Mouse (Mus musculus) neutrophil, adult 5-6 weeks (primary cell): ENCODE results near the gene Ccnb1ip1. TPM values are rescaled to one million over a fixed set of nuclear protein-coding genes. Genes with fewer than 3 reads are reported as not detected.
"Not testable (repeated sequence)": the region's sequence is repeated elsewhere in the genome, so short reads cannot be mapped to it uniquely, and the experiment has no call there.

Experiments used
- ATAC-seq: fragments of 151-379, 151-347 bp; 2 replicates; pipeline ENCODE4 v1.8.0; 2017; ENCODE audit warnings: mild to moderate bottlenecking, moderate TSS enrichment; ENCODE audit not compliant: insufficient number of reproducible peaks, poor library complexity, low FRiP score, severe bottlenecking; ENCODE audit errors: extremely low read depth
- total RNA-seq: library from RNA; stranded (forward); fragments of 200-1000 nt; gene quantifications from 2 replicates; pipeline ENCODE4 v1.2.3, GENCODE M21; 2017

Gene Ccnb1ip1
- total RNA-seq = not detected in 2 replicates

- peak; percentile 93 for ATAC-seq
Observed at GRCm38 (mm10) chr14:50807487-50808072, at the start of gene Ccnb1ip1, which contains the start of gene Parp2. Gene Ccnb1ip1 (minus strand): TSS chr14:50807732. Gene Parp2 (plus strand): TSS chr14:50807841.

DNA sequence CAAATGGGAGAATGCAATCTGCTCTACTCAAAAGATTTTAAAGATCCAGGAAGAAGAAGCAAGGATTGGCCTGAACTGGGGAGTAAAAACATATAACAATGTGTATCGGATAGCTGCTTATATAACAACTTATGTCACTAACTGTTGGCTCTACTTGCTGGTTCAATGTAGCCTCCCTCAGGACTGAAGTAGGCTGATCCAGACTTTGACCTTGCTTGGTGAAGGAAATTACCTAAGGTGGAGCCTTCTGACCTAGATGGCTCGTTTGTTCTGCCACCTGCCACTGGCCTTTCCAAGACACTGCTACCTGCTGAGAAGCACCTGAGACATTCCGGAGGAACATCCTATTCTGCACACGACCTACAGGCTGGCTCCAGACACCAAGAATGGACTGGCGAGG, 48.3 kb upstream of the Ccnb1ip1 start:
- no peak for ATAC-seq

GRCm38 (mm10) chr14:50837236-50837635, 29.7 kb upstream of the Ccnb1ip1 start:
- ATAC-seq = no peak

GRCm38 (mm10) chr14:50834435-50834834, 26.9 kb upstream of the Ccnb1ip1 start:
- no peak for ATAC-seq

DNA sequence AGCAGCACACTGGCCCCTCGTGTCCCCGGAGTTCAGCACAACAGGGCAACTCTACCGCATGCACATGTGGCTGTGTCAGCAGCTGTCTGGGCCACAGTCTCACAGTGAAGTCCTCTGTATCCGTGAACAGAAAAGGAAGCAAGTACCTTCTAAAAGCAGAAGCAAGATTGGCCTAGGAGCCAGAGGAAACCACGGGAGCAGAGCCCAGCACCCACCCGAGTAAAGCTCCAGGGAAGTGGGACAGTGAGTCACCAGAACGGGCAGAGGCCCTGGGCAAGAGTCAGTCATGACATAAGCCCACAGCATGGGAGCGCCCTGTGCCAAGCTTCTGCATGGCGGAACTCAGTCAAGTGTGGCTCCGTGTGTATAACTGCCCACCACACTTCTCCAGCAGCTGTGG, 26.4 kb upstream of the Ccnb1ip1 start:
- peak; percentile 69; the same call in 1 of the 2 replicates for ATAC-seq

- ATAC-seq = no peak
Observed at GRCm38 (mm10) chr14:50829878-50830277, 22.3 kb upstream of the Ccnb1ip1 start.

GRCm38 (mm10) chr14:50826579-50826978, 19.0 kb upstream of the Ccnb1ip1 start:
- no peak for ATAC-seq

DNA sequence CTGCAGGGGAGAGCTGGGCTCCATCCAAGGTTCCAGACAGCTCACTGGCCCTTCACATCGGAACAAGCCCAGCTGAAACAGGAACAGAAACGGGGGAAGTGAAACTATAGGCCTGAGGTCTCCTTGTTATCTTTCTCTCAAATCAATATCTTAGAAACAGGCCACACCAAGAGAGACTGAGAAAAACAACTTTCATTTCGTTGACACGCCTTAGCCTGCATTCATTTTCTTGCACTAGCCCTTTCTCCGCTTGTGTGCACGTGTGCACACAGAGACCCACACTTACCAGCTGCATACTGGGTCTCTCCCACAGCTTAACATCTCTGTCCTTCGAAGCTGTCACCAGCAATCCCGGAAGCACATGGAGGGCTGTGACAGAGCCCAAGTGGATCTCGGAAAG, 16.7 kb upstream of the Ccnb1ip1 start:
- ATAC-seq = peak; percentile 84

DNA sequence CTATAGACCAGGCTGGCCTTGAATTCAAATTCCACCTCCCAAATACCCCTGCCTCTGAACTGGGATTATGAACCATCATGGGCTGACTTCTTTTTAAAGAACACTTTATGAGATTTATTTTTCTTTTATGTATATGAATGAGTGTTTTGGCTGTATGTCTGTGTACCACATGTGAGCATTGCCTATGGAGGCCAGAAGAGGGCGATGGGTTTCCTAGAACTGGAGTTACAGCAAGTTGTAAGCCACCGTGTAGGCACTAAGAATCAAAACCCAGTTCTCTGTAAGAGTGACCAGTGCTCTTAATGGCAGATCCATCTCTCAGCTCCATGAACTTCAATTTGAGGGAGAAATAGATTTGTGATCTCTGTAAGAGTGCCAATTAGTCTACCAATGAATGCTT, 15.7 kb upstream of the Ccnb1ip1 start:
- ATAC-seq = no peak

DNA sequence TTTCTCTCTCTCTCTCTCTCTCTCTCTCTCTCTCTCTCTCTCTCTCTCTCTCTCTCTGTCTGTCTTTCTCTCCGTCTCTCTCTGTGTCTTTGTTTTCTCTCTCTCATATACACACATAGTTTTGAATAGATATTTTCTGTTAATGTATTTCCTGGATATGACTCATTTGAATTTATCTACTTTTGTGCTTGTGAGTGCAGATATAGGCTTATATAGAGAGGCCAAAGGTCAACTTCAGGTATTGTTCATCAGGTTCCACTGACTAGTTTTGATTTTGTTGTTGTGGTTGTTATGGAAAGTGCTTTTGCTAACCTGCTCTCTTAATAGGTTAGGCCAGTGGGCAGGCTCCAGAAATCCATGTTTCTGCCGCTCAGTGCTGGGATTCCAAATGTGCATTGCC, 5.5 kb upstream of the Ccnb1ip1 start:
- no peak for ATAC-seq

GRCm38 (mm10) chr14:50806469-50806868, 1.1 kb downstream of the Ccnb1ip1 start:
- not testable (repeated sequence) for ATAC-seq

DNA sequence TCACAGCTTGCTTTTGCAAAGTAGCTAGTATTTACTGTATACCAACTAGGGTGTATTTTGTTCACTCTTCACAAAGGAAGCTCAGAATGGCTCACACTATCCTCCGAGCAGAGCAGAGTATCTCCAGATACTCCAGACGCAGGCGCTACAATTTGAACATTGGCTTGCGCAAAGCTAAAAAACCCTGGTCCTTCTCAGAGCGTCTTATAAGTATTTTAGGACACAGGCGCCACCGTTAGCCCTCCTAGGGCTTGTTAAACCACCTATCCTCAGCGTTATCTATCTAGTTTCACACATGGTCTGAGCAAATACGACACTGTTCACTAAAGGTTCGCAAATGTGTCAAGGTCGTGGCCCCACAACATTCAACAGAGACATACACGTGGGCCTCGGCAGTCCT, 2.8 kb downstream of the Ccnb1ip1 start:
- no peak for ATAC-seq

DNA sequence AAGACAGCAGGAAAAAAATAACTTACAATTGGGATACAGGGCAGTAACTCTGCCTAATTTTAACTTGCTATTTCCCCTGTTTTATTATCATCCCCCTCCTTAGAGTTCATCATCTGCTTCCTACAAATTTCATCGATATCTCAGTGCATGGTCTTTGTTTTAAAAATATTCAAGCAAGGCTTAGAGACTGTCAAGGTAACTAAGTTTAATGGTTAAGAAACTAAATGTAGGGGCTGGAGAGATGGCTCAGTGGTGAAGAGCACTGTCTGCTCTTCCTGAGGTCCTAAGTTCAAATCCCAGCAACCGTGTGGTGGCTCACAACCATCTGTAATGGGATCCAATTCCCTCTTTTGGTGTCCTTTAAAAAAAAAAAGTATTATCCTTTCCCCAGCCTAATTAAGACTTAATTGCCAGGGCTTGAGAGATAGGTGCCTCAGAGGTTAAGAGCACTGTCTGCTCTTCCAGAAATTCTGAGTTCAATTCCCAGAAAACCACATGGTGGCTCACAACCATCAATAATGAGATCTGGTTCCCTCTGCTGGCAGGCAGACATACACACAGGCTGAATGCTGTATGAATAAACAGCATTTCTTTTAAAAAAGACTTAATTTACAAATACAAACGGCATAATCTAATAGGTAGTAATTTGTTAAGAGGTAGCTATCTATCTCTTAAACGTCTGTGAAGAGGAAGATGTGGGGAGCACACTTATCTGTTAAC, 4.5 kb downstream of the Ccnb1ip1 start:
- ATAC-seq = no peak

- ATAC-seq = no peak
Observed at GRCm38 (mm10) chr14:50802441-50802840, 5.1 kb downstream of the Ccnb1ip1 start.

GRCm38 (mm10) chr14:50799502-50800259, 7.9 kb downstream of the Ccnb1ip1 start:
- peak; percentile 78 for ATAC-seq

GRCm38 (mm10) chr14:50798512-50798911, 9.0 kb downstream of the Ccnb1ip1 start:
- ATAC-seq = peak; percentile 54; the same call in 1 of the 2 replicates

DNA sequence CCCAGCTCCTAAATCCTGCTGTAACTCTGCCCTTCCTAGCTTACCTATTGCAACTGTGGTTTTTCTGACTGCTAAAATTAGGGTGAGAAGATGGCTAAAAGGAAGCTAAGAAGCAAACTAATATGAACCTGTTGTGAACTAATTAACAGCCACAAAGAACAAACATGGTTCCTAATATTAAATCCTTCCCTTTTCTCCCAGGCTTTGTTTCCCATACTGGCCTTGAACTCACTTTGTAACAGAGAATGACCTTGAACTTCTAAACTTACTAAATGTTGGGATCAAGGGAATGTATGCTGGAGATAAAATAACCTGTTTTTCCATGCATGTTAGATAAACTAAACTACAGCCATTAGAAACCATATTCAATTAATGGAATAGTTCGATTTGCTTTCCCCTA, 11.1 kb downstream of the Ccnb1ip1 start:
- ATAC-seq = no peak

- no peak for ATAC-seq
Observed at GRCm38 (mm10) chr14:50795965-50796364, 11.6 kb downstream of the Ccnb1ip1 start.

- no peak for ATAC-seq
Observed at GRCm38 (mm10) chr14:50795261-50795935, 12.1 kb downstream of the Ccnb1ip1 start.
